Mouse (Mus musculus) heart, adult 2 months (tissue): ENCODE results near the gene Olfr492.

Source experiments
- CTCF ChIP-seq: fragments of 200-600 bp; IDR thresholded peaks from 2 replicates; pipeline ENCODE4 v1.8.1; 2022; ENCODE audit warnings: antibody characterized with exemption, mild to moderate bottlenecking, moderate library complexity
- EP300 ChIP-seq: fragments of 200-500 bp; IDR thresholded peaks from 2 replicates; pipeline ENCODE4 v1.6.1; 2011; ENCODE audit warnings: low read depth, low read length, control low read depth; ENCODE audit not compliant: insufficient read depth

GRCm38 (mm10) chr7:108323574-108323973 is at the start of gene Olfr492:
- no peak for TF ChIP-seq CTCF
- no peak for TF ChIP-seq EP300
